Mouse (Mus musculus) inflammation-experienced regulatory T-cells, adult 6 months (primary cell): ENCODE data around the gene S100a13. TPM values are rescaled to one million over a fixed set of nuclear protein-coding genes. Genes with fewer than 3 reads are reported as not detected.

Experiments
- ATAC-seq: one replicate; pipeline ENCODE4 v1.8.0; 2017
- polyA plus RNA-seq, 3 experiments: library from polyadenylated mRNA; unstranded; fragments of 100-300 nt; shearing (Covaris generic); gene quantifications; one replicate each; pipeline ENCODE4 v1.2.1; 2017

S100a13 gene
- polyA plus RNA-seq, 3 experiments from 2014 or later: 188 to 341 (median 192) TPM

DNA sequence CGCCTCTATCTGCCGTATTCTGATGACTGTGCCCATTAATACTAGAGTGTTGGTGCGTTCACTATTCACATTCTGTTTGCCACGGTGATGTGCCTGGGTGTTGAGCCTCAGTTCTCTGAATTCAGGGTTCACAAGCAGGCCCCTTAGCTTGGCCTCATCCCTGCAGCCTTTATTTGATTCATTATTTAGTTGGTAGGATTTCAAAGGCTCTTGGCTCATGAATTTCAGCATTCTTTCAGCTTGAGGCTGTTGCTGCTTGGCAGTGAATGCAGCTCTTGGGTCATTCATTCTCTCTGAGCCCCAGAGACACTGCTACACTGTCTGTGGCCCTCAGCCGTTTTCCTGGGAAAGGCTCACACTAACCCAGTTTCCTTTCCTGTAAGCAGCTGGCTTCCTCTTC, 41.7 kb downstream of the S100a13 start:
- ATAC-seq: no peak

DNA sequence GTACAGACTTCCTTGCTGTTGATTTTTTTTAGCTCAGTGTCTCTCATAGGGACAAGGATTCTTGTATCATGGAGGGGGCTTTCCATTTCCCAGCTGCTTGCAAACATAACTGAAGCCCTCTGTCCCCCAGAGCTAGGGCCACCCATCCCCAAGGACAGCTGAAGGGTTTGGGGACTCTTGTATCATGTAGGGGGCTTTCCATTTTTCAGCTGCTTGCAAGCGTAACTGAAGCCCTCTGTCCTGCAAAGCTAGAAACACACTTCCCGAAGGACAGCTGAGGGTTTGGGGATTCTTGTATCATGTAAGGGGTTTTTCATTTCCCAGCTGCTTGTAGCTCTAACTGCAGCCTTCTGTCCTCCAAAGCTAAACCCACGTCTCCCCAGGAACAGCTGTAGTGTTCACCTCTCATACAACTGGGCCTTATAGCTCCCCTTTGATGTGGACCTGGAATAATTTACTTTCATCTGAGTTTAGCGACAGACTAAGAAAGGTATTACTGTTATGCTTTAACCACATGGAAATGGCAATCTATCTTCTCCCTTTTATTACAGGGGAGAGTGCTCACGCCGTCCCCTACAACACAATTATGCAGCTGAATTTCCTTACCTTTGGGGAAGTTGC, 45.9 kb downstream of the S100a13 start, which contains the start of gene S100a3:
Gene S100a3 (plus strand): TSS at position 571 of the 621 bp plus-strand sequence.
- ATAC-seq: no peak

Other genes with a start within 250 kb of the S100a13 start
- gene Dennd4b, start 249.2 kb upstream of the S100a13 start, polyA plus RNA-seq: 10 to 100 TPM; 19.6 to 25.8 (median 24.2) TPM
- 10 to 100 TPM; 14.9 to 34.0 (median 28.3) TPM for gene Gatad2b, start 221.3 kb upstream of the S100a13 start, polyA plus RNA-seq
- gene Slc27a3, start 124.5 kb upstream of the S100a13 start, polyA plus RNA-seq: under 1 TPM in 1 of 3 experiments, not detected in 2; 0.31 TPM
- 10 to 100 TPM; 15.6 to 18.0 (median 17.6) TPM for gene Ints3, start 80.8 kb upstream of the S100a13 start, polyA plus RNA-seq
- not detected for gene Npr1, start 48.6 kb upstream of the S100a13 start, polyA plus RNA-seq
- gene Ilf2, start 38.3 kb upstream of the S100a13 start, polyA plus RNA-seq: 100 to 1,000 TPM; 107 to 118 (median 118) TPM
- gene Snapin, start 23.4 kb upstream of the S100a13 start, polyA plus RNA-seq: 10 to 100 TPM; 53.6 to 73.0 (median 71.1) TPM
- gene Chtop, start 4.9 kb upstream of the S100a13 start, polyA plus RNA-seq: 10 to 100 TPM; 49.4 to 62.9 (median 62.1) TPM
- gene S100a1, start within 50 bp of the S100a13 start, polyA plus RNA-seq: 1 to 10 TPM; 2.6 to 7.6 (median 5.1) TPM
- gene S100a14, start 12.4 kb downstream of the S100a13 start, polyA plus RNA-seq: under 1 TPM in 1 of 3 experiments, not detected in 2; 0.40 TPM
- gene S100a16, start 22.8 kb downstream of the S100a13 start, polyA plus RNA-seq: not detected
- 1 to 10 TPM; 1.4 to 4.9 (median 2.4) TPM for gene S100a3, start 46.1 kb downstream of the S100a13 start, polyA plus RNA-seq
- 1 to 10 TPM in 1 of 3 experiments, not detected in 2; 2.6 TPM for gene S100a2, start 75.8 kb downstream of the S100a13 start, polyA plus RNA-seq
- not detected for gene Gm42674, start 87.5 kb downstream of the S100a13 start, polyA plus RNA-seq
- gene S100a4, start 89.3 kb downstream of the S100a13 start, polyA plus RNA-seq: 100 to 1,000 TPM in 1 of 3 experiments, 10 to 100 TPM in 2; 65.2 to 589 (median 72.0) TPM
- not detected for gene S100a5, start 94.1 kb downstream of the S100a13 start, polyA plus RNA-seq
- gene S100a6, start 98.4 kb downstream of the S100a13 start, polyA plus RNA-seq: 1,000 to 10,000 TPM in 1 of 3 experiments, 100 to 1,000 TPM in 2; 212 to 1,342 (median 247) TPM
- gene S100a7a, start 139.6 kb downstream of the S100a13 start, polyA plus RNA-seq: not detected
- 1 to 10 TPM in 1 of 3 experiments, not detected in 2; 7.4 TPM for gene S100a8, start 154.5 kb downstream of the S100a13 start, polyA plus RNA-seq
- 1 to 10 TPM in 1 of 3 experiments, under 1 TPM in 1, not detected in 1; 0.70 to 3.0 TPM for gene S100a9, start 181.3 kb downstream of the S100a13 start, polyA plus RNA-seq
- not detected for gene Pglyrp4, start 212.5 kb downstream of the S100a13 start, polyA plus RNA-seq